Mouse (Mus musculus) lung, postnatal 0 days (tissue): ENCODE data around the gene Slf2. TPM values are rescaled to one million over a fixed set of nuclear protein-coding genes. Genes with fewer than 3 reads are reported as not detected.

Experiments used
- ATAC-seq: fragments of 200-750 bp; cut with Nextera tagmentation; 2 replicates; pipeline ENCODE4 v1.8.0; 2017; ENCODE audit warnings: moderate library complexity
- DNase-seq: peaks from one replicate; pipeline ENCODE4 v3.0.0-alpha.2; 2016; ENCODE audit warnings: low spot score
- H3K27ac ChIP-seq: fragments of 300-500 bp; sonication (generic); 2 replicates; pipeline ENCODE4 v1.5.1; 2014; ENCODE audit warnings: antibody characterized with exemption, mild to moderate bottlenecking, low read length, mixed read lengths
- H3K27me3 ChIP-seq: fragments of 300-500 bp; sonication (generic); replicated peaks from 2 replicates; pipeline ENCODE4 v1.6.1; 2014; ENCODE audit warnings: low read length, mixed read lengths; ENCODE audit not compliant: insufficient read depth
- H3K36me3 ChIP-seq: fragments of 300-500 bp; sonication (generic); 2 replicates; pipeline ENCODE4 v1.6.1; 2014; ENCODE audit warnings: low read length, mixed read lengths; ENCODE audit not compliant: insufficient read depth
- H3K4me1 ChIP-seq: fragments of 300-500 bp; sonication (generic); 2 replicates; pipeline ENCODE4 v1.6.1; 2014; ENCODE audit warnings: antibody characterized with exemption, low read depth, low read length, mixed read lengths; ENCODE audit not compliant: insufficient read depth
- H3K4me2 ChIP-seq: fragments of 300-500 bp; sonication (generic); replicated peaks from 2 replicates; pipeline ENCODE4 v1.6.1; 2014; ENCODE audit warnings: low read depth, mild to moderate bottlenecking, low read length, moderate library complexity, mixed read lengths
- H3K4me3 ChIP-seq: fragments of 300-500 bp; sonication (generic); 2 replicates; pipeline ENCODE4 v1.5.1; 2014; ENCODE audit warnings: low read depth, low read length
- H3K9ac ChIP-seq: fragments of 300-500 bp; sonication (generic); replicated peaks from 2 replicates; pipeline ENCODE4 v1.6.1; 2014; ENCODE audit warnings: low read depth, mild to moderate bottlenecking
- H3K9me3 ChIP-seq: fragments of 300-500 bp; sonication (generic); 2 replicates; pipeline ENCODE4 v1.6.1; 2016; ENCODE audit warnings: low read length, mixed read lengths
- CTCF ChIP-seq: IDR thresholded peaks from 2 replicates; pipeline ENCODE4 v1.5.1; 2016; ENCODE audit warnings: antibody characterized with exemption, mild to moderate bottlenecking
- EP300 ChIP-seq: IDR thresholded peaks from 2 replicates; pipeline ENCODE4 v1.6.1; 2016; ENCODE audit warnings: antibody characterized with exemption, mild to moderate bottlenecking, control low read depth
- WGBS: fragments of 180-500 bp; shearing (Covaris S2); extraction: QIAGEN DNeasy Blood & Tissue Kit; methylation state at CpG from one replicate; pipeline ENCODE4 v1.1.7; 2014; 5-methylcytosine and 5-hydroxymethylcytosine counted together
- polyA plus RNA-seq: library from polyadenylated mRNA; unstranded; fragments of >200 nt; fragmentation: Nextera tagmentation; extraction: Ambion mirVana; gene quantifications from 2 replicates; pipeline ENCODE4 v1.2.1, GENCODE M21; 2015

Gene Slf2
- polyA plus RNA-seq, 1 experiment from 2014 or later, result 10.6 TPM

DNA sequence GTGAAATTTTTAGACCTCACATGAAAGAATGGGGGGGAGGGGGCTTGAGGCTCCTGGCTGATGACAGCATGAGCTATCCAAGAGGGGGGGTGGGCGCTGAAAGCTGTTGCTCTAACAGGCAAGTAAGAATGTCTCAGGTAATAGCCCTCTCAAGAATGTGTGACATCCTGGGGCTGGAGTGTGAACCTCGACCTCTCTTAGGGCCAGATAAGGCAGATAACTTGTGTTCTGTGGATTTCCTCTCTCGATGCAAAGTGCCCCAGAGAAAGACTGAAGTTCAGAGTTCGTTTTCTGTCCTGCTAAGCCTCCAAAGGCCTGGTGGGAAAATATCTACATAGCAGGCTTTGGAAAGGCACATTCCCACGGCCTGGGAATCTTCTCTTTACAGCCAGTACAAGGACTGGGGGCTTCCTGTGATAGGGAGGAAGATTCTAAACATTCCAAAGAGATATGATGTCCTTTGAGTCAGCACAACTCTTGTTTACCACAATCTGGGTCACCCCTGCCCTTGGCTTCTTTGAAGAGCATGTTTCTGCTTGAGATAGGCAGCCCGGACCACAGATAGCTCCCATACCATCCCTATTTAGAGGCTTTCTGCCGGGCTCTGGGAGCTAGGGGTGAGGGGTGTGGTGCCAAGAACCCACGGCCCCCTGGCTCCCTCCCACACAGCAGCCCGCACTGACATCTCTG, 31.7 kb upstream of the Slf2 start:
- no peak overlapping the region for H3K4me2 ChIP-seq
- TF ChIP-seq EP300 (no peak), CTCF (no peak)
- H3K27me3 ChIP-seq, result 0 out of 2 replicates have a peak, but pooled peaks cover 4% of the 10 kb centered on the region
- ATAC-seq (no peak), DNase-seq (no peak)
- WGBS, result 40% methylated on average over 9 of the region's 9 CpGs
- H3K27ac ChIP-seq, result no peak overlapping the region
- no peaks in the 10 kb centered on the region for H3K4me1 ChIP-seq
- H3K4me3 ChIP-seq, result no peak overlapping the region
- no peaks in the 10 kb centered on the region for H3K36me3 ChIP-seq
- H3K9me3 ChIP-seq, result no peaks in the 10 kb centered on the region
- H3K9ac ChIP-seq, result no peak overlapping the region

DNA sequence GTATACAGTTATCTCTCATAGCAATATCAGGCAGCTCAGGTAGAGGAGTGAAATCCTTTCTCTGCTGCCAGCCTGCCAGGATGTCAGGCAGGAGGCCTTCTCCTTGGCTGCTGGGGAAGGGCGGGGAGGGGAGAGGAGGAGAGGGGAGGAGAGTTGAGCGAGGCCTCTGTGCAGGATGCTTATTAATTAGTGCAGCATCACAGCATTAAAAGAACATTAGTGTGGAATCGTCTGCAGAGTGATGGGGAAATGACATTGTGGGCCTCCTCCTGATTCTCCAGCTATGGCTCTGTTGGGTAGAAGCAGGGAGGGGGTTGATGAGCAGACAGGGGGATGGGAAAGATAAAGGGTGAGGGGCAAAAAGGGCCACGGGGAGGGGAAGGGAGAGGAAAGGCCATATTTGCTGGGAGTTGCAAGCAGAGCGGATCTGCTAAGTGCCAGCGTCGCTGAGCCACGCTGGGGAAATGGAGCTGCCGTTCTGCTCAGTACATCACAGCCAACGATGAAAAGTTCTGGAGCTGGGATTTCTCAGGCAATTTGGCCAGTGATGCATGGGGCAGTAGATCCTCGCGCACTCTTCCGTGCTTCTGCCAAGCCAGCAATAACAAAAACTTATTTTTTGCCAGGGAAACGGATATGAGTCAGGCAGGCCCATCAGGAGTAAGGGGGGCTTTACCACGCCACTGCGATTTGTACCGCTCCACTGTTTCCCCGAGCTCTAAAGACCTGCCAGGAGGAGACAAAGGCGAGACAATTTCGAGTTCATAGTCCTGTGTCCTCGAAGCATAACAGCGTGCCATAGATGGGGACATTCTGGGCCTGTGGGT, 30.8 kb upstream of the Slf2 start:
- Histone ChIP-seq H3K36me3 (no peaks in the 10 kb centered on the region), H3K9me3 (no peaks in the 10 kb centered on the region), H3K4me3 (no peak overlapping the region), H3K9ac (no peak overlapping the region), H3K27ac (no peak overlapping the region), H3K27me3 (0 out of 2 replicates have a peak, but pooled peaks cover 3% of the 10 kb centered on the region), H3K4me1 (no peaks in the 10 kb centered on the region), H3K4me2 (peak overlapping the region; percentile 22)
- 32% methylated on average over 22 of the region's 22 CpGs for WGBS
- DNase-seq (peak; percentile 61), ATAC-seq (peak; percentile 68)
- TF ChIP-seq EP300, result no peak
- TF ChIP-seq CTCF, result no peak

- WGBS, result 54% methylated on average over 3 of the region's 3 CpGs
Measured at GRCm38 (mm10) chr19:44901047-44901446, 29.9 kb upstream of the Slf2 start.

GRCm38 (mm10) chr19:44902324-44902723, 28.6 kb upstream of the Slf2 start:
- 43% methylated on average over 4 of the region's 4 CpGs for whole genome bisulfite sequencing
- Histone ChIP-seq H3K36me3 (no peaks in the 10 kb centered on the region), H3K9ac (no peak overlapping the region), H3K27me3 (no peaks in the 10 kb centered on the region), H3K4me1 (no peaks in the 10 kb centered on the region), H3K27ac (no peak overlapping the region), H3K4me2 (no peak overlapping the region), H3K4me3 (no peak overlapping the region), H3K9me3 (no peaks in the 10 kb centered on the region)
- no peak for TF ChIP-seq CTCF
- no peak for TF ChIP-seq EP300
- ATAC-seq, result peak; percentile 55
- DNase-seq, result peak; percentile 8

More at GRCm38 (mm10) chr19:44901047-44901446, 29.9 kb upstream of the Slf2 start:
- no peak for ATAC-seq
- Histone ChIP-seq H3K27ac (no peak overlapping the region), H3K4me2 (no peak overlapping the region), H3K36me3 (no peaks in the 10 kb centered on the region), H3K4me1 (no peaks in the 10 kb centered on the region), H3K9me3 (no peaks in the 10 kb centered on the region), H3K4me3 (no peak overlapping the region), H3K9ac (no peak overlapping the region), H3K27me3 (0 out of 2 replicates have a peak, but pooled peaks cover 2% of the 10 kb centered on the region)
- TF ChIP-seq EP300 (no peak), CTCF (no peak)
- DNase-seq, result no peak

DNA sequence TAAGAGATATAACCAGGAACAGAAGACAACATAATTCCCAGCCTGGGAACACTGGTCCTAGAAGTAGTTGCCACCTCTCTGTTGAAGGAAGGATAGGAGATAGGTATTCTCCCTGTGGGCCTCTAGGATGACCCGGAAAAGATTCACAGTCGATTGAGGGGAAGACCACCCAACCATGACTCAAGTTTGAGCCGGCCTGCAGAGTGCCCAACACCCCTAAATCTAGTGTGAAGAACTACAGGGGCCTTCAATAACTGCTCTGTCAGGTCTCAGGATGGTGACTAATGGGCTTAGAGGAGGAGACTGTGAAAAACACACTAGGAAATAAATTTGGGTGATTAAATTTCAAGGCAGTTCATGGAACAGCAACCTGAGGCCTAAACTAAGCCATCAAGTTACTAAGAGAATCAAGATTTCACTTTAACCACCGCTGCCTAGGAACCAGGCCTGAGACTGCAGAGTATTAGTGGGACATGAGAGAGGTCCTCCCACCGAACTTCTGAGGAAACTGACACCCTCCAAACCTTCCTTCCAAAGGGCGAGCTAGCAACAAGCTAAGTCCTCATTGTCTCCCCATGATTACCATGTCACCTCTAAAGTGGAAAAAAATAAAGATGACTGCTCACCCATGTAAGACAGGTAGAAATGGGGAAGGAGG, 27.5 kb upstream of the Slf2 start:
- Histone ChIP-seq H3K36me3 (no peaks in the 10 kb centered on the region), H3K4me1 (no peaks in the 10 kb centered on the region; the same call in 1 of the 2 replicates), H3K4me3 (no peak overlapping the region), H3K9ac (no peak overlapping the region), H3K4me2 (no peak overlapping the region), H3K9me3 (no peaks in the 10 kb centered on the region), H3K27me3 (no peaks in the 10 kb centered on the region), H3K27ac (no peak overlapping the region)
- ATAC-seq, result no peak
- DNase-seq, result no peak
- no peak for TF ChIP-seq EP300
- no peak for TF ChIP-seq CTCF
- WGBS, result 67% methylated on average over 6 of the region's 6 CpGs

DNA sequence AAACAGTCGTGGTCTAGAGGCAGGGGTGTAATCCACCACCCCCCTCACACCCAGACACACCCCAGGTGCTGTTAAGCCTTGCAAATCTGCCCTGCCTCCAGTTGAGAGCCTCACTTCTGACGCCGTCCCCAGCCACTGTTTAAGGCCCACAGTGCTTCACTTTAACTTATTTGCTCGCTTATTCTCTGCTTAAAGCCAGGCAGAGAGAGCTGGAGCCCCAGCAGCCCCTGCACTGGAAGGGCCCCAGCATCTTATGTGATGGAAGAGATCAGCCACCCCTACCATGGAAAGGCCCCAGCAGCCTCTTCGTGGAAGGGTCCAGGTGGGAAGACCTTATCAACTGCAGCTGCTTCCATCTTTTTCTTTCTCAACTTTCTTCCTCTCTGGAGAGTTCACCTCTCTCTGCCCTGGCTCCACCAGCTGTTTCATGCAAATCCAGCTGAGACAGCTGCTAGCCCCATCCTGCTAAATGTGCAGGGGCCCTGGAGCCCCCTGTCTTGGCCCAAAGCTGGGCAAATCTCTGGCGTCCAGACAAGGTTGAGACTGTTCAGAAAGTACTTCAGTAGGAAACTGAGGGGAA, 26.7 kb upstream of the Slf2 start:
- no peak for TF ChIP-seq EP300
- Histone ChIP-seq H3K9me3 (no peaks in the 10 kb centered on the region), H3K9ac (no peak overlapping the region), H3K36me3 (no peaks in the 10 kb centered on the region), H3K4me2 (no peak overlapping the region), H3K27me3 (no peaks in the 10 kb centered on the region), H3K27ac (no peak overlapping the region), H3K4me3 (no peak overlapping the region), H3K4me1 (no peaks in the 10 kb centered on the region; the same call in 1 of the 2 replicates)
- DNase-seq (no peak), ATAC-seq (no peak)
- 42% methylated on average over 6 of the region's 6 CpGs for WGBS
